27 mouse cellular contexts compared by ENCODE assay signal in the genomic region with DNA sequence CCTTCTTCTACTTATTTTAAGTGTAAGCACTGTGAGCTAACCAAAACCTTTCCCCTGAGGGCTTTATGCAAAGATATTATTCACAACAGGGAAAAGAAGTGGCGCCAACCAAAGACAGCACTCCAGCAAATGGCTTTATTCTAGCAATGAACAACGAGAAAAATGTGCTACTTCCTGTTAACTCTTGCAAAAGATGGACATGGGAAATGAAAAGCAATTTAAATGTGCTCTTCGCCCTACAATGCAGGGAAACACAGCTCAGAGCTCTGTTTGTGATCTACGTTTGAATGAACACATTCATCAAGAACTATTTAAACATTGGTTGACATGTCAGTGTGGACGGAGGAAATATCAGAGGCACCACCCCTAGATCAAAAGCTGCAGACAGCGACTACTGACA. TPM values are rescaled to one million over a fixed set of nuclear protein-coding genes. Genes with fewer than 3 reads are reported as not detected.
"Had no signal": no experiment of that assay in that cellular context is flagged by ENCODE, and none has a peak within 500 bp of the region (broad histone marks: within the 10 kb centered on the region; RNA-seq: fewer than 3 reads in every experiment).

No protein-coding gene starts in this region.

- H3K4me2 ChIP-seq: heart, embryonic 11.5 days; heart, embryonic 13.5 days; heart, embryonic 15.5 days; hindbrain, embryonic 12.5 days; hindbrain, embryonic 14.5 days; intestine, embryonic 15.5 days; limb, embryonic 12.5 days had no signal

- H3K9me3 ChIP-seq: heart, embryonic 13.5 days; heart, embryonic 15.5 days; hindbrain, embryonic 10.5 days; hindbrain, embryonic 12.5 days; intestine, embryonic 15.5 days; limb, embryonic 10.5 days; limb, embryonic 12.5 days had no signal

- H3K4me1 ChIP-seq: hindbrain, embryonic 10.5 days; intestine, embryonic 15.5 days; limb, embryonic 12.5 days had no signal

- H3K36me3 ChIP-seq: heart, embryonic 13.5 days; heart, embryonic 15.5 days; hindbrain, embryonic 10.5 days; hindbrain, embryonic 12.5 days; intestine, embryonic 15.5 days; limb, embryonic 10.5 days; limb, embryonic 12.5 days had no signal

- ATAC-seq: hindbrain, embryonic 16.5 days; inflammation-experienced regulatory T-cells, adult 6 months; intestine, embryonic 15.5 days; intestine, postnatal 0 days had no signal

- DNase-seq: gastrocnemius, adult 2 months; gastrocnemius, postnatal 10 days; gastrocnemius, postnatal 25 days; heart, adult 2 months; heart, postnatal 14 days; heart, postnatal 4 days; kidney, adult 18-20 months; kidney, adult 8-10 months; kidney, postnatal 10 days; kidney, postnatal 25 days; kidney, postnatal 4 days; liver had no signal

- H3K27ac ChIP-seq: gastrocnemius, adult 2 months; heart, adult 2 months; heart, embryonic 13.5 days; heart, embryonic 15.5 days; hindbrain, embryonic 10.5 days; hindbrain, embryonic 12.5 days; hindbrain, embryonic 14.5 days; intestine, embryonic 15.5 days; layer of hippocampus, adult 2 months; left cerebral cortex, adult 2 months; limb, embryonic 10.5 days; limb, embryonic 12.5 days had no signal

- H3K27me3 ChIP-seq: heart, embryonic 13.5 days; heart, embryonic 15.5 days; hindbrain, embryonic 12.5 days; intestine, embryonic 15.5 days; limb, embryonic 12.5 days had no signal

- H3K9ac ChIP-seq: heart, embryonic 13.5 days; heart, embryonic 15.5 days; hindbrain, embryonic 12.5 days; hindbrain, embryonic 14.5 days; intestine, embryonic 15.5 days; limb, embryonic 12.5 days had no signal

- H3K4me3 ChIP-seq: gastrocnemius, adult 2 months; heart, adult 2 months; heart, embryonic 13.5 days; heart, embryonic 15.5 days; hindbrain, embryonic 10.5 days; hindbrain, embryonic 12.5 days; intestine, embryonic 15.5 days; layer of hippocampus, adult 2 months; left cerebral cortex, adult 2 months; limb, embryonic 10.5 days; limb, embryonic 12.5 days had no signal

RNA-seq across cellular contexts. Expression of gene Npnt, which starts 20.2 kb away (rescaled TPM):
- total RNA-seq: granulocyte monocyte progenitor cell, adult 5-6 weeks had no signal
